Mouse (Mus musculus) ES-E14 (cell line): Measurements from ENCODE around the gene Gucy2f. TPM values are rescaled to one million over a fixed set of nuclear protein-coding genes. Genes with fewer than 3 reads are reported as not detected.
A peak's percentile ranks its signal among the peaks of the same experiment; 100 is the strongest.
"Not testable (repeated sequence)": the region's sequence is repeated elsewhere in the genome, so short reads cannot be mapped to it uniquely, and the experiment has no call there.

Source experiments
- DNase-seq: peaks from one replicate; pipeline ENCODE4 v3.0.0-alpha.2; 2013; ENCODE audit warnings: low read depth, low spot score
- H3K27ac ChIP-seq: 2 replicates; pipeline ENCODE4 v1.5.1; 2012; ENCODE audit warnings: low read depth, mild to moderate bottlenecking, low read length, moderate library complexity, mixed read lengths; ENCODE audit not compliant: poor library complexity, insufficient read depth, severe bottlenecking
- H3K36me3 ChIP-seq: 2 replicates; pipeline ENCODE4 v1.6.1; 2012; ENCODE audit warnings: mild to moderate bottlenecking, low read length, moderate library complexity, mixed read lengths; ENCODE audit not compliant: control insufficient read depth, poor library complexity, insufficient read depth, severe bottlenecking
- H3K4me1 ChIP-seq, 2 experiments: fragments of 150-350 bp in 1 of 2; sonication (generic) in 1 of 2; 2 replicates each; pipeline ENCODE4 v1.6.1; 2012; ENCODE audit warnings: low read length in 2 of 2, mild to moderate bottlenecking in 1 of 2, mixed read lengths in 1 of 2; ENCODE audit not compliant: control insufficient read depth in 2 of 2, insufficient read depth in 2 of 2, poor library complexity in 1 of 2
- H3K4me3 ChIP-seq, 2 experiments: fragments of 150-350 bp in 1 of 2; sonication (generic) in 1 of 2; 2 replicates each; pipeline ENCODE4 v1.5.1; 2012; ENCODE audit warnings: low read length in 2 of 2, low read depth in 1 of 2, mild to moderate bottlenecking in 1 of 2, mixed read lengths in 1 of 2; ENCODE audit not compliant: insufficient read depth in 1 of 2, poor library complexity in 1 of 2, severe bottlenecking in 1 of 2
- H3K9ac ChIP-seq: 2 replicates; pipeline ENCODE4 v1.6.1; 2012; ENCODE audit warnings: low read depth, mild to moderate bottlenecking, low read length, mixed read lengths; ENCODE audit not compliant: poor library complexity, insufficient read depth, severe bottlenecking
- H3K9me3 ChIP-seq: fragments of 150-350 bp; sonication (generic); 2 replicates; pipeline ENCODE4 v1.6.1; 2012; ENCODE audit warnings: low read depth, mild to moderate bottlenecking, low read length; ENCODE audit not compliant: control insufficient read depth, insufficient read depth
- CHD2 ChIP-seq: IDR thresholded peaks from 2 replicates; pipeline ENCODE4 v1.6.1; 2014; ENCODE audit warnings: mild to moderate bottlenecking, low read depth, low read length, inconsistent platforms
- HCFC1 ChIP-seq: IDR thresholded peaks from 2 replicates; pipeline ENCODE4 v1.6.1; 2012; ENCODE audit warnings: low read length, inconsistent platforms, borderline replicate concordance; ENCODE audit not compliant: insufficient read depth
- MAFK ChIP-seq: IDR thresholded peaks from 2 replicates; pipeline ENCODE4 v1.6.1; 2014; ENCODE audit warnings: mild to moderate bottlenecking, low read depth, low read length, inconsistent platforms; ENCODE audit not compliant: insufficient read depth
- ZC3H11A ChIP-seq: IDR thresholded peaks from 2 replicates; pipeline ENCODE4 v1.6.1; 2012; ENCODE audit warnings: low read depth, mild to moderate bottlenecking, inconsistent platforms, low read length, borderline replicate concordance
- ZNF384 ChIP-seq: IDR thresholded peaks from 2 replicates; pipeline ENCODE4 v1.6.1; 2012; ENCODE audit warnings: low read depth, low read length, inconsistent platforms
- in situ Hi-C, 2 experiments: fragments of 600-800 bp; cut with MboI; formaldehyde crosslinking; loops; one replicate each; pipeline ENCODE4 v1.15.1; 2025; ENCODE audit warnings: low sequenced_read_pairs in 2 of 2, inconsistent platforms in 1 of 2; ENCODE audit not compliant: unreplicated experiment in 2 of 2
- total RNA-seq: library from RNA; depleted of rRNA; stranded (reverse); fragments of 300-350 nt; gene quantifications from 2 replicates; pipeline ENCODE4 v1.2.3, GENCODE M21; 2012; rRNA removed

The Gucy2f gene
- not detected in 2 replicates for total RNA-seq

GRCm38 (mm10) chrX:142196831-142197230 lies at the start of gene Gucy2f:
TSS of gene Gucy2f (minus strand) at chrX:142196931.
- in situ Hi-C loops: no loop called here
- H3K36me3 ChIP-seq: no peaks in the 10 kb centered on the region

GRCm38 (mm10) chrX:142245682-142246327 lies 49.1 kb upstream of the Gucy2f start:
- H3K27ac ChIP-seq: no peak overlapping the region
- no peaks in the 10 kb centered on the region for H3K36me3 ChIP-seq
- no peak overlapping the region for H3K4me3 ChIP-seq
- in situ Hi-C loops: no loop called here
- H3K9ac ChIP-seq: no peak overlapping the region
- DNase-seq: no peak
- no peaks in the 10 kb centered on the region for H3K4me1 ChIP-seq
- TF ChIP-seq CHD2 (no peak), MAFK (no peak), HCFC1 (no peak), ZC3H11A (no peak), ZNF384 (no peak)
- no peaks in the 10 kb centered on the region for H3K9me3 ChIP-seq

More at GRCm38 (mm10) chrX:142196831-142197230, at the start of gene Gucy2f:
- Histone ChIP-seq H3K27ac (no peak within 1 kb of the TSS), H3K4me3 (no peak within 1 kb of the TSS), H3K9ac (no peak within 1 kb of the TSS), H3K9me3 (no peaks in the 10 kb centered on the region), H3K4me1 (no peaks in the 10 kb centered on the region)
- DNase-seq: no peak
- no peak for TF ChIP-seq MAFK
- TF ChIP-seq CHD2: no peak
- TF ChIP-seq ZC3H11A: no peak
- TF ChIP-seq HCFC1: no peak

- H3K27ac ChIP-seq: no peak overlapping the region
- no peaks in the 10 kb centered on the region for H3K9me3 ChIP-seq
- no peak overlapping the region for H3K9ac ChIP-seq
- in situ Hi-C loops: no loop called here
- TF ChIP-seq MAFK (no peak), CHD2 (no peak), ZNF384 (no peak), HCFC1 (no peak), ZC3H11A (no peak)
- H3K4me1 ChIP-seq: no peaks in the 10 kb centered on the region
- no peak overlapping the region for H3K4me3 ChIP-seq
- DNase-seq: no peak
- no peaks in the 10 kb centered on the region for H3K36me3 ChIP-seq
These were observed 40.4 kb upstream of the Gucy2f start for GRCm38 (mm10) chrX:142237101-142237500.

GRCm38 (mm10) chrX:142236146-142236545 lies 39.4 kb upstream of the Gucy2f start:
- in situ Hi-C loops, H3K9ac ChIP-seq, H3K36me3 ChIP-seq, H3K9me3 ChIP-seq, DNase-seq, H3K4me1 ChIP-seq, H3K27ac ChIP-seq, H3K4me3 ChIP-seq: not testable (repeated sequence)

- Histone ChIP-seq H3K9me3 (no peaks in the 10 kb centered on the region), H3K27ac (no peak overlapping the region), H3K4me3 (0 out of 4 replicates have a peak overlapping the region, but pooled peaks of 1 of the 2 experiments have one; percentile 32), H3K36me3 (no peaks in the 10 kb centered on the region), H3K4me1 (no peaks in the 10 kb centered on the region), H3K9ac (no peak overlapping the region)
- DNase-seq: no peak
- in situ Hi-C loops: no loop called here
- TF ChIP-seq CHD2 (no peak), MAFK (no peak), ZNF384 (no peak), ZC3H11A (no peak), HCFC1 (no peak)
These were observed 32.0 kb upstream of the Gucy2f start for GRCm38 (mm10) chrX:142228769-142229158.
